Mouse (Mus musculus) CH12.LX (cell line): ENCODE measurements at regions not wholly inside any gene's neighbourhood (a gene's known extent, or its start where the extent isn't known, plus 50 kb on each side); places are given as distances from the start of the nearest gene placed in this dataset.

Experiments
- CHD2 ChIP-seq: IDR thresholded peaks from 2 replicates; pipeline ENCODE4 v1.6.1; 2011; ENCODE audit warnings: low read length, improper control_type of control experiment
- CTCF ChIP-seq, 2 experiments: IDR thresholded peaks in 1 of 2; conservative IDR thresholded peaks in 1 of 2; 2 replicates each; pipeline ENCODE4 v1.5.1; 2011 to 2012; ENCODE audit warnings: low read depth in 2 of 2, low read length in 2 of 2, improper control_type of control experiment in 1 of 2, inconsistent platforms in 1 of 2, mild to moderate bottlenecking in 1 of 2, moderate library complexity in 1 of 2
- E2F4 ChIP-seq: IDR thresholded peaks from 2 replicates; pipeline ENCODE4 v1.6.1; 2011; ENCODE audit warnings: low read depth, low read length, improper control_type of control experiment; ENCODE audit not compliant: insufficient replicate concordance
- ELF1 ChIP-seq: IDR thresholded peaks from 2 replicates; pipeline ENCODE4 v1.6.1; 2014; ENCODE audit warnings: low read depth, mild to moderate bottlenecking, inconsistent platforms, low read length, improper control_type of control experiment
- EP300 ChIP-seq: IDR thresholded peaks from 2 replicates; pipeline ENCODE4 v1.6.1; 2011; ENCODE audit warnings: low read length, improper control_type of control experiment
- IRF4 ChIP-seq: IDR thresholded peaks from 2 replicates; pipeline ENCODE4 v1.6.1; 2014; ENCODE audit warnings: low read depth, mild to moderate bottlenecking, inconsistent platforms, low read length, improper control_type of control experiment
- NELFE ChIP-seq: IDR thresholded peaks from 2 replicates; pipeline ENCODE4 v1.6.1; 2011; ENCODE audit warnings: low read depth, low read length, improper control_type of control experiment
- POLR2A ChIP-seq: IDR thresholded peaks from 2 replicates; pipeline ENCODE4 v1.6.1; 2011; ENCODE audit warnings: low read depth, mild to moderate bottlenecking, improper control_type of control experiment, low read length
- POLR2AphosphoS2 ChIP-seq: IDR thresholded peaks from 2 replicates; pipeline ENCODE4 v1.6.1; 2011; ENCODE audit warnings: low read depth, low read length, improper control_type of control experiment
- SIN3A ChIP-seq: IDR thresholded peaks from 2 replicates; pipeline ENCODE4 v1.6.1; 2012; ENCODE audit warnings: low read length, improper control_type of control experiment, inconsistent platforms
- SMC3 ChIP-seq: IDR thresholded peaks from 2 replicates; pipeline ENCODE4 v1.6.1; 2011; ENCODE audit warnings: low read depth, low read length, improper control_type of control experiment
- TBP ChIP-seq: conservative IDR thresholded peaks from 2 replicates; pipeline ENCODE4 v1.6.1; 2011; ENCODE audit warnings: low read depth, low read length, improper control_type of control experiment
- TCF12 ChIP-seq: IDR thresholded peaks from 2 replicates; pipeline ENCODE4 v1.6.1; 2014; ENCODE audit warnings: low read depth, mild to moderate bottlenecking, inconsistent platforms, low read length, improper control_type of control experiment
- ZC3H11A ChIP-seq: IDR thresholded peaks from 2 replicates; pipeline ENCODE4 v1.6.1; 2012; ENCODE audit warnings: low read depth, mild to moderate bottlenecking, inconsistent platforms, low read length, improper control_type of control experiment

GRCm38 (mm10) chr15:94025996-94026696 is 430.5 kb upstream of the Prickle1 start:
- no peak for TF ChIP-seq ZC3H11A
- TF ChIP-seq CTCF (conservative IDR thresholded peaks at IDR 0.05 in 1 of 2, IDR thresholded peaks at IDR 0.05 in 1 of 2; ENCODE audit: low read depth in 2 of 2, low read length in 2 of 2), result no peak
- no peak for TF ChIP-seq E2F4
- no peak for TF ChIP-seq SMC3
- no peak for TF ChIP-seq NELFE
- no peak for TF ChIP-seq POLR2A
- no peak for TF ChIP-seq IRF4
- TF ChIP-seq TBP, result no peak
- TF ChIP-seq SIN3A, result no peak
- TF ChIP-seq TCF12, result no peak
- TF ChIP-seq POLR2AphosphoS2, result no peak
- no peak for TF ChIP-seq ELF1
- no peak for TF ChIP-seq EP300
- no peak for TF ChIP-seq CHD2
